Mouse (Mus musculus) forebrain, embryonic 11.5 days (tissue): Measurements from ENCODE around the gene Srp68. TPM values are rescaled to one million over a fixed set of nuclear protein-coding genes. Genes with fewer than 3 reads are reported as not detected.

Source experiments
- ATAC-seq: fragments of 200-750 bp; cut with Nextera tagmentation; replicated peaks from 2 replicates; pipeline ENCODE4 v1.8.0; 2017; ENCODE audit warnings: moderate TSS enrichment; ENCODE audit not compliant: low FRiP score
- DNase-seq: peaks from one replicate; pipeline ENCODE4 v3.0.0-alpha.2; 2017; ENCODE audit warnings: low spot score
- H3K27ac ChIP-seq: fragments of 300-500 bp; sonication (generic); 2 replicates; pipeline ENCODE4 v1.5.1; 2014; ENCODE audit warnings: low read depth, low read length
- H3K27me3 ChIP-seq: fragments of 300-500 bp; sonication (generic); 2 replicates; pipeline ENCODE4 v1.6.1; 2014; ENCODE audit warnings: mild to moderate bottlenecking, low read length, mixed read lengths; ENCODE audit not compliant: control insufficient read depth, insufficient read depth
- H3K36me3 ChIP-seq: fragments of 300-500 bp; sonication (generic); 2 replicates; pipeline ENCODE4 v1.6.1; 2014; ENCODE audit warnings: mild to moderate bottlenecking, low read length, moderate library complexity, mixed read lengths; ENCODE audit not compliant: control insufficient read depth, insufficient read depth
- H3K4me1 ChIP-seq: fragments of 300-500 bp; sonication (generic); replicated peaks from 2 replicates; pipeline ENCODE4 v1.6.1; 2014; ENCODE audit warnings: low read length, mixed read lengths; ENCODE audit not compliant: control insufficient read depth, insufficient read depth
- H3K4me2 ChIP-seq: fragments of 300-500 bp; sonication (generic); 2 replicates; pipeline ENCODE4 v1.6.1; 2014; ENCODE audit warnings: low read depth, mild to moderate bottlenecking, low read length, moderate library complexity, mixed read lengths; ENCODE audit not compliant: severe bottlenecking
- H3K4me3 ChIP-seq: fragments of 300-500 bp; sonication (generic); 2 replicates; pipeline ENCODE4 v1.5.1; 2014; ENCODE audit warnings: low read depth, low read length
- H3K9ac ChIP-seq: fragments of 300-500 bp; sonication (generic); 2 replicates; pipeline ENCODE4 v1.6.1; 2014; ENCODE audit warnings: low read length
- H3K9me3 ChIP-seq: fragments of 300-500 bp; sonication (generic); 2 replicates; pipeline ENCODE4 v1.6.1; 2016; ENCODE audit warnings: low read length, mixed read lengths; ENCODE audit not compliant: control insufficient read depth
- WGBS: fragments of 180-500 bp; shearing (Covaris S2); extraction: QIAGEN DNeasy Blood & Tissue Kit; methylation state at CpG from one replicate; pipeline ENCODE4 v1.1.7; 2014; 5-methylcytosine and 5-hydroxymethylcytosine counted together
- polyA plus RNA-seq: library from polyadenylated mRNA; unstranded; fragments of >200 nt; fragmentation: Nextera tagmentation; extraction: Ambion mirVana; gene quantifications from 2 replicates; pipeline ENCODE4 v1.2.1, GENCODE M21; 2014

Srp68 gene
- polyA plus RNA-seq, 1 experiment from 2014 or later = 81.2 TPM

GRCm38 (mm10) chr11:116292401-116292800 lies 18.4 kb upstream of the Srp68 start:
- ATAC-seq (no peak), DNase-seq (no peak)
- Histone ChIP-seq H3K4me1 (no peaks in the 10 kb centered on the region), H3K27ac (no peak overlapping the region), H3K9ac (no peak overlapping the region), H3K36me3 (no peaks in the 10 kb centered on the region), H3K9me3 (no peaks in the 10 kb centered on the region), H3K4me3 (no peak overlapping the region), H3K4me2 (no peak overlapping the region), H3K27me3 (no peaks in the 10 kb centered on the region)
- WGBS = 90% methylated on average over 13 of the region's 13 CpGs

GRCm38 (mm10) chr11:116290556-116290955 lies 16.5 kb upstream of the Srp68 start:
- Histone ChIP-seq H3K9me3 (no peaks in the 10 kb centered on the region), H3K4me1 (no peaks in the 10 kb centered on the region), H3K4me3 (no peak overlapping the region), H3K27ac (no peak overlapping the region), H3K4me2 (no peak overlapping the region), H3K9ac (no peak overlapping the region), H3K36me3 (no peaks in the 10 kb centered on the region), H3K27me3 (no peaks in the 10 kb centered on the region)
- WGBS = 88% methylated on average over 8 of the region's 8 CpGs
- no peak for ATAC-seq
- no peak for DNase-seq

- no peak for DNase-seq
- 71% methylated on average over 5 of the region's 5 CpGs for WGBS
- H3K9ac ChIP-seq = no peak overlapping the region
- no peaks in the 10 kb centered on the region for H3K9me3 ChIP-seq
- H3K4me3 ChIP-seq = no peak overlapping the region
- H3K4me1 ChIP-seq = no peaks in the 10 kb centered on the region
- H3K27ac ChIP-seq = no peak overlapping the region
- peaks cover 24% of the 10 kb centered on the region for H3K27me3 ChIP-seq
- H3K36me3 ChIP-seq = no peaks in the 10 kb centered on the region
- no peak overlapping the region for H3K4me2 ChIP-seq
- ATAC-seq = no peak
These were observed 13.3 kb upstream of the Srp68 start for GRCm38 (mm10) chr11:116287351-116287750.

GRCm38 (mm10) chr11:116285770-116286191 lies 11.8 kb upstream of the Srp68 start:
- DNase-seq (no peak), ATAC-seq (no peak)
- no peaks in the 10 kb centered on the region for H3K36me3 ChIP-seq
- H3K4me2 ChIP-seq = no peak overlapping the region
- WGBS = 70% methylated on average over 7 of the region's 7 CpGs
- no peaks in the 10 kb centered on the region for H3K9me3 ChIP-seq
- peaks cover 9% of the 10 kb centered on the region; the same call in 1 of the 2 replicates for H3K4me1 ChIP-seq
- H3K9ac ChIP-seq = no peak overlapping the region
- no peak overlapping the region for H3K4me3 ChIP-seq
- H3K27ac ChIP-seq = no peak overlapping the region
- H3K27me3 ChIP-seq = peaks cover 40% of the 10 kb centered on the region

GRCm38 (mm10) chr11:116283982-116284381 lies 10.0 kb upstream of the Srp68 start:
- H3K9ac ChIP-seq = no peak overlapping the region
- no peaks in the 10 kb centered on the region for H3K36me3 ChIP-seq
- DNase-seq (no peak), ATAC-seq (no peak)
- H3K4me2 ChIP-seq = no peak overlapping the region
- H3K9me3 ChIP-seq = no peaks in the 10 kb centered on the region
- WGBS = 68% methylated on average over 6 of the region's 6 CpGs
- H3K27ac ChIP-seq = no peak overlapping the region
- peaks cover 49% of the 10 kb centered on the region for H3K27me3 ChIP-seq
- peaks cover 9% of the 10 kb centered on the region; the same call in 1 of the 2 replicates for H3K4me1 ChIP-seq
- no peak overlapping the region for H3K4me3 ChIP-seq

- 9% methylated on average over 48 of the region's 48 CpGs for WGBS
- DNase-seq = no peak
These were observed 9.0 kb upstream of the Srp68 start for GRCm38 (mm10) chr11:116282912-116283521.

GRCm38 (mm10) chr11:116282089-116282488 lies 8.1 kb upstream of the Srp68 start:
- Histone ChIP-seq H3K36me3 (no peaks in the 10 kb centered on the region), H3K4me1 (peaks cover 9% of the 10 kb centered on the region; the same call in 1 of the 2 replicates), H3K4me2 (peak overlapping the region; percentile 39; the same call in 1 of the 2 replicates), H3K9me3 (no peaks in the 10 kb centered on the region), H3K4me3 (no peak overlapping the region), H3K27me3 (peaks cover 49% of the 10 kb centered on the region), H3K27ac (no peak overlapping the region), H3K9ac (no peak overlapping the region)
- no peak for ATAC-seq
- no peak for DNase-seq
- WGBS = 3% methylated on average over 11 of the region's 11 CpGs

More at GRCm38 (mm10) chr11:116282912-116283521, 9.0 kb upstream of the Srp68 start:
- no peak for ATAC-seq
- H3K27me3 ChIP-seq = peaks cover 49% of the 10 kb centered on the region
- H3K4me2 ChIP-seq = no peak overlapping the region
- H3K36me3 ChIP-seq = no peaks in the 10 kb centered on the region
- H3K27ac ChIP-seq = no peak overlapping the region
- H3K4me3 ChIP-seq = no peak overlapping the region
- H3K4me1 ChIP-seq = peaks cover 9% of the 10 kb centered on the region; the same call in 1 of the 2 replicates
- H3K9me3 ChIP-seq = no peaks in the 10 kb centered on the region
- no peak overlapping the region for H3K9ac ChIP-seq

GRCm38 (mm10) chr11:116281671-116282070 lies 7.7 kb upstream of the Srp68 start:
- Histone ChIP-seq H3K9ac (no peak overlapping the region), H3K27ac (no peak overlapping the region), H3K9me3 (no peaks in the 10 kb centered on the region), H3K36me3 (no peaks in the 10 kb centered on the region), H3K4me3 (peak overlapping the region; percentile 23), H3K4me1 (peaks cover 9% of the 10 kb centered on the region; the same call in 1 of the 2 replicates), H3K27me3 (peaks cover 49% of the 10 kb centered on the region), H3K4me2 (peak overlapping the region; percentile 39)
- DNase-seq (no peak), ATAC-seq (no peak)
- 4% methylated on average over 18 of the region's 18 CpGs for WGBS
